In genomic region chr2:109941973-109942444, GRCm38 (mm10) we compare ENCODE assay signal across 13 mouse cellular contexts. TPM values are rescaled to one million over a fixed set of nuclear protein-coding genes. Genes with fewer than 3 reads are reported as not detected.
DNase-seq lines count a peak whose midpoint lies in the region; ATAC-seq and TF ChIP-seq lines count a peak whose summit lies in the region.
"Had no signal": no experiment of that assay in that cellular context is flagged by ENCODE, and none has a peak within 500 bp of the region (broad histone marks: within the 10 kb centered on the region; RNA-seq: fewer than 3 reads in every experiment).

No protein-coding gene starts in this region.

- H3K4me1 ChIP-seq in kidney, adult 2 months (ENCODE audit: control insufficient read depth, insufficient read depth, low read length): peaks cover 8% of the 10 kb centered on the region

- WGBS in kidney, adult 2 months: 23% methylated on average over 5 of the region's 5 CpGs

- no peak overlapping the region for H3ac ChIP-seq in myocyte (ENCODE audit: control insufficient read depth, insufficient read length)

- no peak for TF ChIP-seq POLR2A in kidney, adult 2 months (IDR thresholded peaks at IDR 0.05; ENCODE audit: low read depth, low read length)
- TF ChIP-seq POLR2A in myocyte (IDR thresholded peaks at IDR 0.05; ENCODE audit: insufficient read length, low read depth): no peak

- DNase-seq in kidney, adult 2 months: no peak
- no peak for DNase-seq in kidney, adult 9 months
- DNase-seq in embryo, embryonic 10.5 days (ENCODE audit: low spot score): peak; percentile 78
- DNase-seq in gastrocnemius, postnatal 10 days: peak; percentile 34
- DNase-seq in spleen, adult 12 weeks (ENCODE audit: low spot score): no peak
- no peak for DNase-seq in left cerebral cortex, postnatal 4 days
- DNase-seq: B cell, adult 2 months; cerebellum, postnatal 36 days; heart, adult 2 months had no signal

- no peak for ATAC-seq in cerebellum, adult (ENCODE audit: insufficient number of reproducible peaks, low FRiP score, low TSS enrichment)
- ATAC-seq: activated CD4-positive, CD25-positive, alpha-beta regulatory T cell, adult 4 months had no signal

- H3K79me2 ChIP-seq in myocyte (ENCODE audit: control insufficient read depth, insufficient read depth): peaks cover 52% of the 10 kb centered on the region

- no peak for TF ChIP-seq CTCF in kidney, adult 2 months (conservative IDR thresholded peaks at IDR 0.05; ENCODE audit: insufficient read depth, insufficient read length, low read depth, low read length)

- H3K27ac ChIP-seq in kidney, adult 2 months (ENCODE audit: insufficient read depth, low read depth, low read length): 0 out of 2 replicates have a peak overlapping the region, but pooled peaks have one; percentile 41
- H3K27ac ChIP-seq: heart, adult 2 months; limb, embryonic 10.5 days had no signal

- H3K36me3 ChIP-seq in kidney, adult 2 months (ENCODE audit: control insufficient read depth, insufficient read depth, low read length): no peaks in the 10 kb centered on the region
- no peaks in the 10 kb centered on the region for H3K36me3 ChIP-seq in myocyte (ENCODE audit: control insufficient read depth, insufficient read depth)

- no peak overlapping the region for H3K4me3 ChIP-seq in kidney, adult 2 months (ENCODE audit: insufficient read depth, low read depth, low read length)
- no peak overlapping the region for H3K4me3 ChIP-seq in myocyte
- H3K4me3 ChIP-seq: heart, adult 2 months; limb, embryonic 10.5 days had no signal

- intact Hi-C loops in left cerebral cortex, postnatal 4 days (cut with DNase I): no loop called here

- peak overlapping the region; percentile 25 for H3K4me2 ChIP-seq in myocyte (ENCODE audit: low read depth)

- no peaks in the 10 kb centered on the region for H3K27me3 ChIP-seq in kidney, adult 2 months (replicated peaks; ENCODE audit: control insufficient read depth, insufficient read depth, low read length)
- H3K27me3 ChIP-seq in myocyte (ENCODE audit: control insufficient read depth, insufficient read depth, insufficient read length): no peaks in the 10 kb centered on the region

TF ChIP-seq in myocyte, 11 proteins besides CTCF, POLR2A, EP300 and RAD21:
- TF ChIP-seq TCF12 (IDR thresholded peaks at IDR 0.05; ENCODE audit: insufficient read depth, poor library complexity, severe bottlenecking): no peak
- peak in 1 of 3 experiments; percentile 40 for TF ChIP-seq MYOG (IDR thresholded peaks at IDR 0.05; ENCODE audit: control insufficient read depth in 1 of 3, insufficient read depth in 1 of 3, insufficient read length in 2 of 3, low read depth in 2 of 3)
- no peak for TF ChIP-seq SRF (IDR thresholded peaks at IDR 0.05; ENCODE audit: control insufficient read depth, insufficient read length, low read depth)
- TF ChIP-seq MAX (IDR thresholded peaks at IDR 0.05; ENCODE audit: low read depth): no peak
- no peak for TF ChIP-seq CEBPB (IDR thresholded peaks at IDR 0.05; ENCODE audit: insufficient read depth, poor library complexity, severe bottlenecking)
- TF ChIP-seq USF1 (IDR thresholded peaks at IDR 0.05; ENCODE audit: low read depth): no peak
- TF ChIP-seq POLR2AphosphoS2 (IDR thresholded peaks at IDR 0.05; ENCODE audit: insufficient read length, low read depth): no peak
- no peak for TF ChIP-seq E2F4 (IDR thresholded peaks at IDR 0.05; ENCODE audit: insufficient read depth)
- TF ChIP-seq REST (IDR thresholded peaks at IDR 0.05; ENCODE audit: insufficient read depth, insufficient read length): no peak
- no peak for TF ChIP-seq TCF3 (IDR thresholded peaks at IDR 0.05; ENCODE audit: insufficient read length, low read depth)
- peak in 1 of 3 experiments; percentile 14 for TF ChIP-seq MYOD1 (IDR thresholded peaks at IDR 0.05; ENCODE audit: control insufficient read depth in 1 of 3, insufficient read length in 2 of 3, low read depth in 2 of 3)

RNA-seq across cellular contexts. Expression of gene Lgr4, which starts 24.6 kb away (rescaled TPM):
- polyA plus RNA-seq in kidney, adult 2 months (2012; rRNA removed): 106 and 131 TPM in 2 replicates
- total RNA-seq in gastrocnemius, postnatal 10 days (2021): 10 to 100 TPM; 25.0 to 25.3 TPM
- polyA plus RNA-seq in myocyte (2012; fragmentation: generic; extraction: Trizol): 3.8 TPM
- total RNA-seq in left cerebral cortex, postnatal 4 days (2021): 10 to 100 TPM; 17.1 to 20.1 TPM

RNA-seq across cellular contexts. Expression of gene Lin7c, which starts 51.4 kb away (rescaled TPM):
- 8.3 and 13.2 TPM in 2 replicates for polyA plus RNA-seq in kidney, adult 2 months (2012; rRNA removed)
- 10 to 100 TPM; 30.4 to 32.1 TPM for total RNA-seq in gastrocnemius, postnatal 10 days (2021)
- polyA plus RNA-seq in myocyte (2012; fragmentation: generic; extraction: Trizol): 7.0 TPM
- 100 to 1,000 TPM; 230 to 234 TPM for total RNA-seq in left cerebral cortex, postnatal 4 days (2021)

Comparison
In these comparisons a context has a peak if more than half of its experiments do, and no peak if none do; other contexts are left out.
1. DNase-seq: peak in embryo, embryonic 10.5 days (single experiment) and gastrocnemius, postnatal 10 days (single experiment); none in kidney, adult 2 months (single experiment), kidney, adult 9 months (single experiment), spleen, adult 12 weeks (single experiment) and left cerebral cortex, postnatal 4 days (single experiment).
2. RNA of gene Lin7c, which starts 51.4 kb away (total RNA-seq): 230 to 234 TPM in left cerebral cortex, postnatal 4 days; 30.4 to 32.1 TPM in gastrocnemius, postnatal 10 days; every median in the first group is over 4 times any median in the second.